Mouse (Mus musculus) stomach, postnatal 0 days (tissue): Measurements from ENCODE around the gene Pcyt2. TPM values are rescaled to one million over a fixed set of nuclear protein-coding genes. Genes with fewer than 3 reads are reported as not detected.

Source experiments
- ATAC-seq: fragments of 200-750 bp; cut with Nextera tagmentation; 2 replicates; pipeline ENCODE4 v1.8.0; 2017; ENCODE audit not compliant: low FRiP score, low TSS enrichment
- DNase-seq: peaks from one replicate; pipeline ENCODE4 v3.0.0-alpha.2; 2016; ENCODE audit warnings: low spot score
- H3K27ac ChIP-seq: fragments of 300-500 bp; sonication (generic); replicated peaks from 2 replicates; pipeline ENCODE4 v1.5.1; 2014; ENCODE audit warnings: mild to moderate bottlenecking, control low read depth
- H3K27me3 ChIP-seq: fragments of 300-500 bp; sonication (generic); 2 replicates; pipeline ENCODE4 v1.6.1; 2014; ENCODE audit warnings: low read length; ENCODE audit not compliant: control insufficient read depth, insufficient read depth
- H3K36me3 ChIP-seq: fragments of 300-500 bp; sonication (generic); 2 replicates; pipeline ENCODE4 v1.6.1; 2014; ENCODE audit warnings: low read length, mixed read lengths; ENCODE audit not compliant: control insufficient read depth, insufficient read depth
- H3K4me1 ChIP-seq: fragments of 300-500 bp; sonication (generic); replicated peaks from 2 replicates; pipeline ENCODE4 v1.6.1; 2014; ENCODE audit warnings: antibody characterized with exemption; ENCODE audit not compliant: control insufficient read depth, insufficient read depth
- H3K4me2 ChIP-seq: fragments of 300-500 bp; sonication (generic); replicated peaks from 2 replicates; pipeline ENCODE4 v1.6.1; 2014; ENCODE audit warnings: low read depth, mild to moderate bottlenecking, control low read depth, moderate library complexity
- H3K4me3 ChIP-seq: fragments of 300-500 bp; sonication (generic); 2 replicates; pipeline ENCODE4 v1.5.1; 2014; ENCODE audit warnings: low read depth, low read length, control low read depth
- H3K9ac ChIP-seq: fragments of 300-500 bp; sonication (generic); 2 replicates; pipeline ENCODE4 v1.6.1; 2014; ENCODE audit warnings: mild to moderate bottlenecking, low read length, control low read depth, mixed read lengths
- H3K9me3 ChIP-seq: fragments of 300-500 bp; sonication (generic); 2 replicates; pipeline ENCODE4 v1.6.1; 2016; ENCODE audit warnings: low read length; ENCODE audit not compliant: control insufficient read depth
- CTCF ChIP-seq: IDR thresholded peaks from 2 replicates; pipeline ENCODE4 v1.5.1; 2016; ENCODE audit warnings: antibody characterized with exemption, low read depth, mild to moderate bottlenecking, moderate library complexity
- EP300 ChIP-seq: optimal IDR thresholded peaks from 2 replicates; pipeline ENCODE3; 2016; ENCODE audit warnings: antibody characterized with exemption
- WGBS: fragments of 180-500 bp; shearing (Covaris S2); extraction: QIAGEN DNeasy Blood & Tissue Kit; methylation state at CpG from one replicate; pipeline ENCODE4 v1.1.7; 2014; 5-methylcytosine and 5-hydroxymethylcytosine counted together
- polyA plus RNA-seq: library from polyadenylated mRNA; unstranded; fragments of >200 nt; fragmentation: Nextera tagmentation; extraction: Ambion mirVana; gene quantifications from 2 replicates; pipeline ENCODE4 v1.2.1, GENCODE M21; 2015

Pcyt2 gene
- polyA plus RNA-seq, 1 experiment from 2014 or later: 73.7 TPM

- H3K9ac ChIP-seq: peak overlapping the region; percentile 45
- ATAC-seq: peak; percentile 50
- H3K27ac ChIP-seq: no peak overlapping the region
- H3K4me3 ChIP-seq: peak overlapping the region; percentile 43
- no peaks in the 10 kb centered on the region for H3K9me3 ChIP-seq
- H3K4me1 ChIP-seq: peaks cover 3% of the 10 kb centered on the region; the same call in 1 of the 2 replicates
- peak overlapping the region; percentile 66 for H3K4me2 ChIP-seq
- WGBS: under 1% methylated on average over 80 of the region's 95 CpGs
- peak; percentile 58 for DNase-seq
- no peaks in the 10 kb centered on the region for H3K36me3 ChIP-seq
- no peak for TF ChIP-seq EP300
- peak; percentile 41 for TF ChIP-seq CTCF
- H3K27me3 ChIP-seq: peaks cover 21% of the 10 kb centered on the region
These were observed 42.8 kb upstream of the Pcyt2 start for GRCm38 (mm10) chr11:120660301-120661075.

- DNase-seq: no peak
- WGBS: 3% methylated on average over 49 of the region's 50 CpGs
- ATAC-seq: no peak
- Histone ChIP-seq H3K4me1 (peaks cover 3% of the 10 kb centered on the region; the same call in 1 of the 2 replicates), H3K4me2 (peak overlapping the region; percentile 66), H3K27me3 (peaks cover 21% of the 10 kb centered on the region), H3K9me3 (no peaks in the 10 kb centered on the region), H3K4me3 (peak overlapping the region; percentile 43), H3K9ac (peak overlapping the region; percentile 23; the same call in 1 of the 2 replicates), H3K27ac (no peak overlapping the region), H3K36me3 (no peaks in the 10 kb centered on the region)
- TF ChIP-seq EP300 (no peak), CTCF (no peak)
These were observed 42.0 kb upstream of the Pcyt2 start for GRCm38 (mm10) chr11:120659509-120660300.

GRCm38 (mm10) chr11:120658876-120659410, 41.2 kb upstream of the Pcyt2 start:
- peak overlapping the region; percentile 25 for H3K4me2 ChIP-seq
- no peaks in the 10 kb centered on the region for H3K9me3 ChIP-seq
- H3K4me1 ChIP-seq: peaks cover 3% of the 10 kb centered on the region; the same call in 1 of the 2 replicates
- peak; percentile 95 for TF ChIP-seq CTCF
- no peak for TF ChIP-seq EP300
- no peak overlapping the region for H3K27ac ChIP-seq
- no peaks in the 10 kb centered on the region for H3K36me3 ChIP-seq
- no peak overlapping the region for H3K9ac ChIP-seq
- 0 out of 2 replicates have a peak overlapping the region, but pooled peaks have one; percentile 2 for H3K4me3 ChIP-seq
- peaks cover 21% of the 10 kb centered on the region for H3K27me3 ChIP-seq
- DNase-seq (peak; percentile 87), ATAC-seq (peak; percentile 51; the same call in 1 of the 2 replicates)
- WGBS: 2% methylated on average over 23 of the region's 24 CpGs

GRCm38 (mm10) chr11:120657301-120657700, 39.6 kb upstream of the Pcyt2 start:
- ATAC-seq (no peak), DNase-seq (no peak)
- no peaks in the 10 kb centered on the region for H3K9me3 ChIP-seq
- H3K27ac ChIP-seq: no peak overlapping the region
- H3K4me2 ChIP-seq: no peak overlapping the region
- peaks cover 3% of the 10 kb centered on the region; the same call in 1 of the 2 replicates for H3K4me1 ChIP-seq
- peaks cover 21% of the 10 kb centered on the region for H3K27me3 ChIP-seq
- no peaks in the 10 kb centered on the region for H3K36me3 ChIP-seq
- H3K9ac ChIP-seq: no peak overlapping the region
- WGBS: 91% methylated on average over 4 of the region's 4 CpGs
- TF ChIP-seq CTCF (no peak), EP300 (no peak)
- H3K4me3 ChIP-seq: no peak overlapping the region

- H3K4me1 ChIP-seq: no peaks in the 10 kb centered on the region; the same call in 1 of the 2 replicates
- no peak overlapping the region for H3K4me2 ChIP-seq
- DNase-seq: no peak
- no peaks in the 10 kb centered on the region for H3K36me3 ChIP-seq
- ATAC-seq: no peak
- H3K27me3 ChIP-seq: peaks cover 7% of the 10 kb centered on the region; the same call in 1 of the 2 replicates
- WGBS: 71% methylated on average over 3 of the region's 3 CpGs
- TF ChIP-seq CTCF: no peak
- TF ChIP-seq EP300: no peak
- H3K27ac ChIP-seq: no peak overlapping the region
- H3K9me3 ChIP-seq: no peaks in the 10 kb centered on the region
- no peak overlapping the region for H3K4me3 ChIP-seq
- H3K9ac ChIP-seq: no peak overlapping the region
These were observed 37.0 kb upstream of the Pcyt2 start for GRCm38 (mm10) chr11:120654741-120655140.
